In the genomic region with DNA sequence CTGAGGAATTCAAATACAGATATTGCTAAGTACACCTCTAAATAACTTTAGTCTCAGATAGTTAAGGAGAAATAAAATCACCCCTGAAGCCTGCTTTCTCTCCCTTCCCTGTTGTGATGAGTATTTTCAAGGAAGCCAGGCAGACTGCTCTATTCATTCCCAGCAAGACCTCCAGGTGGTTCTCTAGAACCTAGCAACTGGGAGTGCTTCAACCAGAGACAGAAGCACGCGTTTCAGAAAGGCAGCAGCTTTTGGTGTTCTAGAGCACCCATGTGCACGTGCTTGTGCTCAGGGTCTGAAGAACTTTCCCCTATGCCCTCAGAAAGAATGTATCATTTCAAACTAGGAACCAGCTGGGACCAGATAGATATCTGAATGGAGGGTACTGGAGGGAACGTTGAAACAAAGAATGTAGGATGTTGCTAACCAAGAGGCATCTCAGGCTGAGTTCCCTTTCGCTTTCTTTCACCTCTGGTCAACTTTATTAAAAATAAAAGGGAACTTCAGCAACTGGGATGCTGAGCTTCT, we compare ENCODE assay signal across 10 mouse cellular contexts. TPM values are rescaled to one million over a fixed set of nuclear protein-coding genes. Genes with fewer than 3 reads are reported as not detected.
DNase-seq lines count a peak whose midpoint lies in the region; ATAC-seq and TF ChIP-seq lines count a peak whose summit lies in the region.
"Had no signal": no experiment of that assay in that cellular context is flagged by ENCODE, and none has a peak within 500 bp of the region (broad histone marks: within the 10 kb centered on the region; RNA-seq: fewer than 3 reads in every experiment).

No protein-coding gene starts in this region.

- peaks cover 36% of the 10 kb centered on the region for H3K27me3 ChIP-seq in kidney, embryonic 14.5 days (ENCODE audit: control insufficient read depth, insufficient read depth, low read length)
- no peaks in the 10 kb centered on the region for H3K27me3 ChIP-seq in hindbrain, embryonic 13.5 days
- H3K27me3 ChIP-seq in myocyte (ENCODE audit: control insufficient read depth, insufficient read depth, insufficient read length) = no peaks in the 10 kb centered on the region

- no peak overlapping the region for H3K27ac ChIP-seq in kidney, embryonic 14.5 days (ENCODE audit: low read depth, low read length)
- H3K27ac ChIP-seq in hindbrain, embryonic 13.5 days = peak overlapping the region; percentile 94
- H3K27ac ChIP-seq: macrophage had no signal

- H3K4me1 ChIP-seq in kidney, embryonic 14.5 days (ENCODE audit: control insufficient read depth, insufficient read depth, low read length) = peaks cover 16% of the 10 kb centered on the region
- H3K4me1 ChIP-seq in hindbrain, embryonic 13.5 days (replicated peaks) = peaks cover 27% of the 10 kb centered on the region

- H3K9me3 ChIP-seq in kidney, embryonic 14.5 days (ENCODE audit: control insufficient read depth, low read length) = no peaks in the 10 kb centered on the region
- H3K9me3 ChIP-seq in hindbrain, embryonic 13.5 days = no peaks in the 10 kb centered on the region

- H3K9ac ChIP-seq in kidney, embryonic 14.5 days (ENCODE audit: low read depth, low read length) = no peak overlapping the region
- H3K9ac ChIP-seq in hindbrain, embryonic 13.5 days = peak overlapping the region; percentile 95

- H3K79me2 ChIP-seq in myocyte (ENCODE audit: control insufficient read depth, insufficient read depth) = no peaks in the 10 kb centered on the region

- no peaks in the 10 kb centered on the region for H3K36me3 ChIP-seq in kidney, embryonic 14.5 days (ENCODE audit: control insufficient read depth, insufficient read depth, low read length)
- H3K36me3 ChIP-seq in hindbrain, embryonic 13.5 days = no peaks in the 10 kb centered on the region
- no peaks in the 10 kb centered on the region for H3K36me3 ChIP-seq in myocyte (ENCODE audit: control insufficient read depth, insufficient read depth)

- no peak overlapping the region for H3ac ChIP-seq in myocyte (ENCODE audit: control insufficient read depth, insufficient read length)

- no peak for DNase-seq in kidney, postnatal 4 days
- peak; percentile 5 for DNase-seq in embryo, embryonic 10.5 days (ENCODE audit: low spot score)
- DNase-seq in adrenal gland, postnatal 14 days = no peak
- no peak for DNase-seq in gastrocnemius, adult 8-10 months (ENCODE audit: low spot score in 2 of 2)

- H3K4me2 ChIP-seq in kidney, embryonic 14.5 days (replicated peaks; ENCODE audit: low read depth, low read length) = peak overlapping the region; percentile 100
- H3K4me2 ChIP-seq in hindbrain, embryonic 13.5 days = peak overlapping the region; percentile 78
- peak overlapping the region; percentile 30 for H3K4me2 ChIP-seq in myocyte (ENCODE audit: low read depth)

- H3K4me3 ChIP-seq in kidney, embryonic 14.5 days (ENCODE audit: low read length) = no peak overlapping the region; the same call in 1 of the 2 replicates
- H3K4me3 ChIP-seq in hindbrain, embryonic 13.5 days = peak overlapping the region; percentile 90
- H3K4me3 ChIP-seq in myocyte = no peak overlapping the region

- no peak for ATAC-seq in kidney, embryonic 14.5 days (ENCODE audit: low FRiP score, low TSS enrichment)
- 0 out of 2 replicates have a peak, but pooled peaks have one; percentile 0 for ATAC-seq in hindbrain, embryonic 13.5 days (ENCODE audit: low FRiP score)
- ATAC-seq in activated CD4-positive, CD25-positive, alpha-beta regulatory T cell, adult 4 months = no peak
- ATAC-seq: inflammation-experienced regulatory T-cells, adult 6 months had no signal

- WGBS in kidney, embryonic 14.5 days = 24% methylated on average over 5 of the region's 5 CpGs
- WGBS in hindbrain, embryonic 13.5 days = 13% methylated on average over 5 of the region's 5 CpGs

- no peak for TF ChIP-seq POLR2A in myocyte (IDR thresholded peaks at IDR 0.05; ENCODE audit: insufficient read length, low read depth)

TF ChIP-seq in myocyte, 11 proteins besides CTCF, POLR2A, EP300 and RAD21:
- TF ChIP-seq TCF3 (IDR thresholded peaks at IDR 0.05; ENCODE audit: insufficient read length, low read depth) = no peak
- TF ChIP-seq CEBPB (IDR thresholded peaks at IDR 0.05; ENCODE audit: insufficient read depth, poor library complexity, severe bottlenecking) = no peak
- TF ChIP-seq MYOG (IDR thresholded peaks at IDR 0.05; ENCODE audit: control insufficient read depth in 1 of 3, insufficient read depth in 1 of 3, insufficient read length in 2 of 3, low read depth in 2 of 3) = no peak
- TF ChIP-seq MAX (IDR thresholded peaks at IDR 0.05; ENCODE audit: low read depth) = no peak
- TF ChIP-seq TCF12 (IDR thresholded peaks at IDR 0.05; ENCODE audit: insufficient read depth, poor library complexity, severe bottlenecking) = no peak
- no peak for TF ChIP-seq REST (IDR thresholded peaks at IDR 0.05; ENCODE audit: insufficient read depth, insufficient read length)
- no peak for TF ChIP-seq SRF (IDR thresholded peaks at IDR 0.05; ENCODE audit: control insufficient read depth, insufficient read length, low read depth)
- no peak for TF ChIP-seq POLR2AphosphoS2 (IDR thresholded peaks at IDR 0.05; ENCODE audit: insufficient read length, low read depth)
- no peak for TF ChIP-seq USF1 (IDR thresholded peaks at IDR 0.05; ENCODE audit: low read depth)
- no peak for TF ChIP-seq E2F4 (IDR thresholded peaks at IDR 0.05; ENCODE audit: insufficient read depth)
- no peak for TF ChIP-seq MYOD1 (IDR thresholded peaks at IDR 0.05; ENCODE audit: control insufficient read depth in 1 of 3, insufficient read length in 2 of 3, low read depth in 2 of 3)

RNA-seq across cellular contexts. Expression of gene Lrrc7, which starts 2.8 kb away (rescaled TPM):
- 0.23 and 0.32 TPM in 2 replicates for polyA plus RNA-seq in kidney, embryonic 14.5 days (2014; fragmentation: Nextera tagmentation; extraction: Ambion mirVana)
- polyA plus RNA-seq in hindbrain, embryonic 13.5 days (2015; fragmentation: Nextera tagmentation; extraction: Ambion mirVana) = 11.5 and 12.2 TPM in 2 replicates
- not detected for polyA plus RNA-seq in myocyte (2012; fragmentation: generic; extraction: Trizol)
- total RNA-seq in adrenal gland, postnatal 14 days (2021) = 0.19 TPM in 2 replicates
- total RNA-seq in gastrocnemius, adult 8-10 months (2022) = under 1 TPM in 1 of 4 experiments, not detected in 3; 0.19 TPM
- polyA plus RNA-seq in activated CD4-positive, CD25-positive, alpha-beta regulatory T cell, adult 4 months (2017; shearing (Covaris generic)) = under 1 TPM in 1 of 2 experiments, not detected in 1; 0.34 TPM
- polyA plus RNA-seq: macrophage had no signal

Comparison
In these comparisons a context has a peak if more than half of its experiments do, and no peak if none do; other contexts are left out.
1. H3K4me2 ChIP-seq: peak in every context shown above with its lines; median percentile 100 in kidney, embryonic 14.5 days; 78 in hindbrain, embryonic 13.5 days; 30 in myocyte.